Mouse (Mus musculus): ENCODE measurements around the gene Zfp955b.
"Not testable (repeated sequence)": the region's sequence is repeated elsewhere in the genome, so short reads cannot be mapped to it uniquely, and the experiment has no call there.

Zfp955b gene

GRCm38 (mm10) chr17:33289039-33289875 is at the start of gene Zfp955b:
TSS of gene Zfp955b (plus strand) at chr17:33289544.
- not testable (repeated sequence) for DNase-seq (ENCODE audit: extremely low read depth, low read depth)

- DNase-seq (ENCODE audit: extremely low read depth, low read depth) = not testable (repeated sequence)
Measured at GRCm38 (mm10) chr17:33254530-33255318, 34.6 kb upstream of the Zfp955b start, which contains the start of gene Zfp955a. TSS of gene Zfp955a (minus strand) at chr17:33255145.

- DNase-seq (ENCODE audit: extremely low read depth, low read depth) = not testable (repeated sequence)
Measured at GRCm38 (mm10) chr17:33255319-33255657, 34.1 kb upstream of the Zfp955b start.

- DNase-seq (ENCODE audit: extremely low read depth, low read depth) = no peak
Measured at GRCm38 (mm10) chr17:33264376-33264775, 25.0 kb upstream of the Zfp955b start, which contains the start of gene Olfr63. TSS of gene Olfr63 (plus strand) at chr17:33264676.

- no peak for DNase-seq (ENCODE audit: extremely low read depth, low read depth)
Measured at GRCm38 (mm10) chr17:33268907-33269306, 20.4 kb upstream of the Zfp955b start.

GRCm38 (mm10) chr17:33289876-33290149 is 469 bp downstream of the Zfp955b start:
- DNase-seq (ENCODE audit: extremely low read depth, low read depth) = not testable (repeated sequence)

GRCm38 (mm10) chr17:33352981-33353380 is 63.6 kb downstream of the Zfp955b start:
- no peak for DNase-seq (ENCODE audit: extremely low read depth, low read depth)

All from MEL-GATA-1-ER (cell line).